Mouse (Mus musculus) embryonic facial prominence, embryonic 12.5 days (tissue): ENCODE measurements around the gene Hjurp. TPM values are rescaled to one million over a fixed set of nuclear protein-coding genes. Genes with fewer than 3 reads are reported as not detected.

Source experiments
- ATAC-seq: fragments of 200-750 bp; cut with Nextera tagmentation; 2 replicates; pipeline ENCODE4 v1.8.0; 2017; ENCODE audit not compliant: insufficient number of reproducible peaks, insufficient read depth, low FRiP score, low TSS enrichment
- H3K27ac ChIP-seq: fragments of 300-500 bp; sonication (generic); 2 replicates; pipeline ENCODE4 v1.5.1; 2016; ENCODE audit warnings: mild to moderate bottlenecking
- H3K27me3 ChIP-seq: fragments of 300-500 bp; sonication (generic); 2 replicates; pipeline ENCODE4 v1.6.1; 2016; ENCODE audit warnings: mild to moderate bottlenecking, moderate library complexity
- H3K36me3 ChIP-seq: fragments of 300-500 bp; sonication (generic); 2 replicates; pipeline ENCODE4 v1.6.1; 2016; ENCODE audit warnings: mild to moderate bottlenecking
- H3K4me1 ChIP-seq: fragments of 300-500 bp; sonication (generic); 2 replicates; pipeline ENCODE4 v1.6.1; 2016
- H3K4me2 ChIP-seq: fragments of 300-500 bp; sonication (generic); replicated peaks from 2 replicates; pipeline ENCODE4 v1.6.1; 2016; ENCODE audit warnings: mild to moderate bottlenecking, moderate library complexity
- H3K4me3 ChIP-seq: fragments of 300-500 bp; sonication (generic); 2 replicates; pipeline ENCODE4 v1.5.1; 2016; ENCODE audit warnings: mild to moderate bottlenecking
- H3K9ac ChIP-seq: fragments of 300-500 bp; sonication (generic); 2 replicates; pipeline ENCODE4 v1.6.1; 2016; ENCODE audit warnings: mild to moderate bottlenecking, moderate library complexity
- H3K9me3 ChIP-seq: fragments of 300-500 bp; sonication (generic); 2 replicates; pipeline ENCODE4 v1.6.1; 2016; ENCODE audit warnings: mild to moderate bottlenecking, moderate library complexity
- WGBS: fragments of 180-500 bp; shearing (Covaris S2); methylation state at CpG from one replicate; pipeline ENCODE4 v1.1.7; 2016; 5-methylcytosine and 5-hydroxymethylcytosine counted together
- polyA plus RNA-seq: library from polyadenylated mRNA; unstranded; fragments of >200 nt; fragmentation: Nextera tagmentation; extraction: Ambion mirVana; gene quantifications from 2 replicates; pipeline ENCODE4 v1.2.1, GENCODE M21; 2016

Hjurp gene
- 231 and 234 TPM in 2 replicates for polyA plus RNA-seq

DNA sequence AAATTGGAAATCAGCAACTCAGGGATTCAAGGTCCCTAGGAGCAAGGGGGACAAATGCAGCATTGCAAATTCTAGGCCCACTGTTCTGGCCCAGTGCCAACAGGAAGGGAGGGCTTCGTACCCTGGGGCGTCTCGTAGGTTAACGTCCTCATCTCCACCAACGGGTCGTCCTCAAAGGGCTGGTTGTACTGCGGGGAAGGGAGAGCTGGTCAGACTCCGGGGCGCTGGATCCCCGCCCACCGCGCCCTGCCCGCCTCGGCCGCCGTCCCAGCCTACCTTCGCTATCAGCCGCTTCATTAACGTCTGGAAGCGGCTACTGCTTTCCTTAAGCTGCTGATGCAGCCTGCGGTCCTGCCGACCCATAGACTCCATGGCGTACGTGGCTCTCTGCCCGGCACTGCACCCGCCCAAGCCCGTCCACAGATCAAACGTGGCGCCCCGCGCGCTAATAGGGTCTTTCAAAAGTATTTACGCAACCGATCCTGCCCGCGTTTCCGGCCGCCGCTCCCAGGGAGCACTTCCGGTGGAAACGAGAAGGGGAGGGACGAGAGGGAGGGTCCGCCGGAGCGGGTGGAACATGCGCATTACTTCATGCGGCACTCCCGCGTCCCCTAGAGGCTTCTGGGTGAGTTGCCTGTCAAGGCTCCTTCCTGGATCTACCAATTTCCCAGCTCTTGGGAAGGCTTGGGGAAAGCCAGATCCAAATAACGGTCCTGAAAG lies at the start of gene Hjurp, which contains the start of gene Trpm8:
Gene Hjurp, minus strand, starts transcription at position 536 of the 720 bp plus-strand sequence.
Gene Trpm8, plus strand, starts transcription at position 564 of the 720 bp plus-strand sequence.
- WGBS: under 1% methylated on average over 50 of the region's 50 CpGs
- Histone ChIP-seq H3K27ac (peak within 1 kb of the TSS; percentile 82), H3K9me3 (peaks cover 6% of the 10 kb centered on the region; the same call in 1 of the 2 replicates), H3K4me2 (peak within 1 kb of the TSS; percentile 62), H3K9ac (peak within 1 kb of the TSS; percentile 74), H3K27me3 (no peaks in the 10 kb centered on the region), H3K36me3 (peaks cover 34% of the 10 kb centered on the region), H3K4me1 (peaks cover 13% of the 10 kb centered on the region), H3K4me3 (peak within 1 kb of the TSS; percentile 58)
- peak; percentile 94 for ATAC-seq

- Histone ChIP-seq H3K4me1 (no peaks in the 10 kb centered on the region), H3K36me3 (no peaks in the 10 kb centered on the region), H3K9me3 (no peaks in the 10 kb centered on the region), H3K4me2 (no peak overlapping the region), H3K4me3 (no peak overlapping the region), H3K27me3 (no peaks in the 10 kb centered on the region), H3K9ac (no peak overlapping the region), H3K27ac (no peak overlapping the region)
- 72% methylated on average over 3 of the region's 3 CpGs for WGBS
- no peak for ATAC-seq
Observed at GRCm38 (mm10) chr1:88323101-88323500, 45.7 kb upstream of the Hjurp start.

DNA sequence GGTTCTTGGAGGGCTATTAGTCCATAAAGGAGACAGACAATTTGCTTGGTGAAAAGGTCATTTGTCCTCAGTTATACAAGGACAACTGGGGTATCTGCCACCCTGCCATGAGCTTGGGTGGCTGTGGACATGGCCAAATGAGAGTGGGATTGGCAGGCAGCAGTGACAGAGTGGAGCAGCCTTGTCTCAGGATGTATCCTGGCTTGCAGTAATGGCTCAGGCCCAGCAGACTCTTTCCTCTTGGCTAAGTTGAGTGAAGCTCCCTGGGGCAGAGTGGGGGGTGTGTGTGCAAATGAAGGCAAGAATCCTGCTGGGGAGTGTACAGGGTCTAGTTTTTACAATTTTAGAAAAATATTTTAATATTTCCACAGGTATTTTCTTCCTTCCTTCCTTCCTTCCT lies 44.7 kb upstream of the Hjurp start:
- Histone ChIP-seq H3K9me3 (no peaks in the 10 kb centered on the region), H3K4me2 (no peak overlapping the region), H3K4me1 (no peaks in the 10 kb centered on the region), H3K27ac (no peak overlapping the region), H3K9ac (no peak overlapping the region), H3K27me3 (no peaks in the 10 kb centered on the region), H3K36me3 (no peaks in the 10 kb centered on the region), H3K4me3 (no peak overlapping the region)
- no peak for ATAC-seq

DNA sequence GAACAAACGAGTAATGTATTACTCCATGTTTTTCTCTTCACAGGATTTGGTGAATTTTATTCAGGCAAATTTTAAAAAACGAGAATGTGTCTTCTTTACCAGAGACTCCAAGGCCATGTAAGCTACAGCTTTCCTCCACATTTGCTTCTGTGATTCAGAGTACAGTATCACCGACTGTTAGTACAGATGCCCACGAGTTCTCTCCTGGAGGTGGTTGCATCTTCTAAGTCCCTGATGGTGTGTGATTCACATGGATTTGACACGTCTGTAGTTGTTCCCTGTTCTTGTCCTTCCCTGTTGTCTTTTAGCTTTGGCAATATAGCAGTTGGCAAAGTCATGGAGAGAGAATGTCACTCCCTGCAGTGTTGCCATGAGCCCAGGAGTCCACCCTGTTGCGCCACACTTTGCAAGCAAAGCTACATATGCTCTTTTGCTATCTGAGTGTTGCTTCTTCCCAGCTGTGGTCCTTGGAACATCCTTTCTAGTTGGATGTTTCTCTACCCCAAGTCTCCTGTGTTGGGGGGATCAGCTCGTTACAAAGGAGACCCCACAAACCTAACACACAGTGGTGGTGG lies 43.5 kb upstream of the Hjurp start:
- ATAC-seq: no peak

GRCm38 (mm10) chr1:88318531-88319060 lies 41.2 kb upstream of the Hjurp start:
- ATAC-seq: no peak
- H3K4me2 ChIP-seq: no peak overlapping the region
- H3K4me1 ChIP-seq: no peaks in the 10 kb centered on the region
- WGBS: 76% methylated on average over 6 of the region's 6 CpGs
- H3K4me3 ChIP-seq: no peak overlapping the region
- no peaks in the 10 kb centered on the region for H3K36me3 ChIP-seq
- no peaks in the 10 kb centered on the region for H3K27me3 ChIP-seq
- H3K9me3 ChIP-seq: no peaks in the 10 kb centered on the region
- H3K9ac ChIP-seq: no peak overlapping the region
- H3K27ac ChIP-seq: no peak overlapping the region

More for the DNA sequence above, 43.5 kb upstream of the Hjurp start:
- Histone ChIP-seq H3K27me3 (no peaks in the 10 kb centered on the region), H3K4me3 (no peak overlapping the region), H3K9ac (no peak overlapping the region), H3K9me3 (no peaks in the 10 kb centered on the region), H3K36me3 (no peaks in the 10 kb centered on the region), H3K4me1 (no peaks in the 10 kb centered on the region), H3K27ac (no peak overlapping the region), H3K4me2 (no peak overlapping the region)
- 73% methylated on average over 7 of the region's 7 CpGs for WGBS

GRCm38 (mm10) chr1:88317279-88317678 lies 39.8 kb upstream of the Hjurp start:
- WGBS: 89% methylated on average over 1 of the region's 1 CpGs
- Histone ChIP-seq H3K27me3 (no peaks in the 10 kb centered on the region), H3K4me1 (no peaks in the 10 kb centered on the region), H3K27ac (no peak overlapping the region), H3K9ac (no peak overlapping the region), H3K4me3 (no peak overlapping the region), H3K4me2 (no peak overlapping the region), H3K36me3 (no peaks in the 10 kb centered on the region), H3K9me3 (no peaks in the 10 kb centered on the region)
- ATAC-seq: no peak

DNA sequence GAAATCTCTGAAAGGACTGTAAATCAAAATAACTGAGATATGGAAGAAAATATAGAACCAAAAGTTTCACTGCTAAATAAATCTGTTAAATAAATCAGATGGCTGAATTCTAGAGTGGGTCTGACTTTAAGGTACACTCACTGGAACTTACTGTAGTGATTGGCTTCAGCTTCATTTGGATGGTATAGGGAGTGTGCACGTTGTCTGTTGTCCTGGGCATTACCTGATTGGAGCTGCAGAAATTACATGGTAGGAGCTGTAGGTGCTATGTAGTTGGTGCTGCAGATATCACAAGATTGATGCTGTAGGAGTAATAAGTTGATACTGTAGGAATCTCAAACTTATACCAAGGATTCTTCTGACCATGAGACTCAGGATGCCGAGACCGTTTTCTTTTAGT lies 32.9 kb upstream of the Hjurp start:
- no peak overlapping the region for H3K4me3 ChIP-seq
- no peak overlapping the region for H3K27ac ChIP-seq
- H3K4me2 ChIP-seq: no peak overlapping the region
- 0 out of 2 replicates have a peak, but pooled peaks have one; percentile 48 for ATAC-seq
- H3K36me3 ChIP-seq: no peaks in the 10 kb centered on the region
- H3K4me1 ChIP-seq: no peaks in the 10 kb centered on the region
- H3K27me3 ChIP-seq: no peaks in the 10 kb centered on the region
- WGBS: 67% methylated on average over 3 of the region's 3 CpGs
- no peak overlapping the region for H3K9ac ChIP-seq
- H3K9me3 ChIP-seq: peaks cover 45% of the 10 kb centered on the region

DNA sequence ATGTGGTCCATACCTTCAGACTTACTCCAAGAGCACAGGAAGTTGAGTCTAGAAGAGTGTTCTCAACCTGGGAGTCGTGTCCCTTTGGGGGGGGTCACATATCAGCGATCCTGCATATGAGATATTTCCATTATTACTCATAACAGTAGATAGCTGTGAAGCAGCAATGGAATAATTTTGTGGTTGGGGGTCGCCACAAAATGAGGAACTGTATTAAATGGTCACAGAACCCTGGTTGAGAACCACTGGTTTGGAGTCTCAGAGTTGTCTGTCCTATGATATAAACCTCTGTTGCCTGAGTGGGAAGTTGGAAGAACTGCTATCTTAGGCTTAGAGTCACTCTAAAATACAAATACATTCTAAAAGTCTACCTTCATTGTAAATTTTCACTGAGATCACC lies 32.5 kb upstream of the Hjurp start:
- 53% methylated on average over 3 of the region's 3 CpGs for WGBS
- no peak overlapping the region for H3K4me2 ChIP-seq
- H3K27ac ChIP-seq: no peak overlapping the region
- no peak overlapping the region for H3K9ac ChIP-seq
- no peak overlapping the region for H3K4me3 ChIP-seq
- no peaks in the 10 kb centered on the region for H3K4me1 ChIP-seq
- H3K9me3 ChIP-seq: peaks cover 49% of the 10 kb centered on the region
- no peaks in the 10 kb centered on the region for H3K36me3 ChIP-seq
- no peaks in the 10 kb centered on the region for H3K27me3 ChIP-seq
- no peak for ATAC-seq

DNA sequence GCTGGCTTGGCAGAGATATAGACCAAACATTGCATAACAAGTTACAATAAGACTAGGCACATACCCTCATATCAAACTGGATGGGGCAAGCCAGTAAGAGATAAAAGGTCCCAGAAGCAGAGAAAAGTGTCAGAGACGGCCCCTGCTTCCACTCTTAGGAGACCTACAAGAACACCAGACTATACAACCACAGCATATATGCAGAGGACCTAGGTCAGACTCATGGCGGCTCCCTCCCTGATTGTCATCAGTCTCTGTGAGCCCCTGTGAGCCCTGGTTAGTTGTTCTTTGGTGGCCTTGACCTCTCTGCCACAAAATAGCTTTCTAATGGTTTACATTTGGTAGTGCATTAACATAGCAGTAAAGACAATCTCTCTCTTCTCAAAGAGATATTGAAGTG lies 31.6 kb upstream of the Hjurp start:
- Histone ChIP-seq H3K4me3 (no peak overlapping the region), H3K9ac (no peak overlapping the region), H3K4me2 (no peak overlapping the region), H3K9me3 (peaks cover 56% of the 10 kb centered on the region), H3K36me3 (no peaks in the 10 kb centered on the region), H3K27me3 (no peaks in the 10 kb centered on the region), H3K27ac (no peak overlapping the region), H3K4me1 (no peaks in the 10 kb centered on the region)
- no peak for ATAC-seq
- 47% methylated on average over 2 of the region's 2 CpGs for WGBS

DNA sequence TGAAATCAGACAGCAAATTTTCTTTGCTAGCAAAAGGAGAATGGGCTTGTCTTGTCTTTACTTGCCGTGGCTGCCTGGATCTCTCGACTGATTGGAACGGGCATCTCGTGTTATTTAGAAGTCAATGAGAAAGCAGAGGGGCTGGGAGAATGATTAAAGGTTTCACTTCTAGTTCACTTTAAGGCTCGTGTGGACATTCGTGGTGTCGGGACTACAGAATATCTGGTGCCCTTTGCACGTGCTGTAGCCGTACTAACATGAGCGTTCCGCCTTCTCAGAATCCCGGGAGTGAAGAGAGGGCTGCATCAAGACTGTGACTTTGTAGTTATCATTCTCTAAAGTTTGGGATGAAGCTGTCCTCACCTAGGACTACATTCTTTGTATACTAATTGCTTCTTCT lies 29.7 kb upstream of the Hjurp start:
- Histone ChIP-seq H3K9me3 (peaks cover 71% of the 10 kb centered on the region), H3K4me1 (no peaks in the 10 kb centered on the region), H3K36me3 (no peaks in the 10 kb centered on the region), H3K27me3 (no peaks in the 10 kb centered on the region), H3K4me3 (no peak overlapping the region), H3K27ac (no peak overlapping the region), H3K4me2 (no peak overlapping the region), H3K9ac (no peak overlapping the region)
- WGBS: 62% methylated on average over 12 of the region's 12 CpGs
- ATAC-seq: no peak

DNA sequence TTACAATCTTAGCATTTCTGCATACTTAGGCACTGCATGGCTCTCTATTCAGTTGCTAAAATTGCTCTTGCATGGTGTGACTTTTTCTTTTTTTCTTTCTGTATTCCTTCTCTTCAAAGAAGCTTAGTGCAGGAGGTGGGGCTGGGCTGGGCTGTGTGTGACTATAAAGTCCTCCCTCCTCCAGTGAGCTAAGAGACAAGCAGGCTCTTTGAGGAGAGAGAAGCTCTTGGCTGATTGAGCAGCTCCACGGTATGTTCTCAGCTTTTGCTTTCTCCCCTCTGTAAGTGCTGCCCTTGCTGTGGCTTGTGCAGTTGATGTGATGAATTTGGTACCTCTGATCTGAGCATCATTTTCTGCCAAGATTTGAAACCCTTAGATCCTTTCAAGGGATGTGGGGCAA lies 29.1 kb upstream of the Hjurp start:
- H3K27me3 ChIP-seq: no peaks in the 10 kb centered on the region
- H3K27ac ChIP-seq: no peak overlapping the region
- H3K36me3 ChIP-seq: no peaks in the 10 kb centered on the region
- no peak for ATAC-seq
- 71% methylated on average over 1 of the region's 1 CpGs for WGBS
- H3K9ac ChIP-seq: no peak overlapping the region
- H3K9me3 ChIP-seq: peaks cover 76% of the 10 kb centered on the region
- no peak overlapping the region for H3K4me2 ChIP-seq
- no peaks in the 10 kb centered on the region for H3K4me1 ChIP-seq
- H3K4me3 ChIP-seq: no peak overlapping the region
